Mouse (Mus musculus) heart, embryonic 16.5 days (tissue): ENCODE data around the gene Ypel3. TPM values are rescaled to one million over a fixed set of nuclear protein-coding genes. Genes with fewer than 3 reads are reported as not detected.

Experiments used
- ATAC-seq: fragments of 200-750 bp; cut with Nextera tagmentation; replicated peaks from 2 replicates; pipeline ENCODE4 v1.8.0; 2017; ENCODE audit warnings: moderate number of reproducible peaks; ENCODE audit not compliant: insufficient read depth, low FRiP score; ENCODE audit errors: extremely low read depth
- H3K27ac ChIP-seq: fragments of 300-500 bp; sonication (generic); 2 replicates; pipeline ENCODE4 v1.5.1; 2014; ENCODE audit warnings: mild to moderate bottlenecking, low read length, control low read depth, moderate library complexity
- H3K27me3 ChIP-seq: fragments of 300-500 bp; sonication (generic); 2 replicates; pipeline ENCODE4 v1.6.1; 2014; ENCODE audit warnings: low read length, mixed read lengths; ENCODE audit not compliant: control insufficient read depth, insufficient read depth
- H3K36me3 ChIP-seq: fragments of 300-500 bp; sonication (generic); 2 replicates; pipeline ENCODE4 v1.6.1; 2014; ENCODE audit not compliant: control insufficient read depth, insufficient read depth
- H3K4me1 ChIP-seq: fragments of 300-500 bp; sonication (generic); 2 replicates; pipeline ENCODE4 v1.6.1; 2014; ENCODE audit warnings: low read length, mixed read lengths; ENCODE audit not compliant: control insufficient read depth, insufficient read depth
- H3K4me2 ChIP-seq: fragments of 300-500 bp; sonication (generic); 2 replicates; pipeline ENCODE4 v1.6.1; 2014; ENCODE audit warnings: low read depth, mild to moderate bottlenecking, control low read depth, low read length
- H3K4me3 ChIP-seq: fragments of 300-500 bp; sonication (generic); 2 replicates; pipeline ENCODE4 v1.5.1; 2014; ENCODE audit warnings: mild to moderate bottlenecking, control low read depth, low read length
- H3K9ac ChIP-seq: fragments of 300-500 bp; sonication (generic); 2 replicates; pipeline ENCODE4 v1.6.1; 2014; ENCODE audit warnings: low read length, control low read depth
- H3K9me3 ChIP-seq: fragments of 300-500 bp; sonication (generic); replicated peaks from 2 replicates; pipeline ENCODE4 v1.6.1; 2016; ENCODE audit warnings: low read length; ENCODE audit not compliant: control insufficient read depth
- WGBS: fragments of 180-500 bp; shearing (Covaris S2); extraction: QIAGEN DNeasy Blood & Tissue Kit; methylation state at CpG from one replicate; pipeline ENCODE4 v1.1.7; 2014; 5-methylcytosine and 5-hydroxymethylcytosine counted together
- polyA plus RNA-seq: library from polyadenylated mRNA; unstranded; fragments of >200 nt; fragmentation: Nextera tagmentation; extraction: Ambion mirVana; gene quantifications from 2 replicates; pipeline ENCODE4 v1.2.1, GENCODE M21; 2015

Ypel3 gene
- polyA plus RNA-seq, 1 experiment from 2014 or later, result 80.8 TPM

GRCm38 (mm10) chr7:126800269-126801056 is 23.7 kb downstream of the Ypel3 start:
- H3K4me2 ChIP-seq, result peak overlapping the region; percentile 92
- peak overlapping the region; percentile 80 for H3K4me3 ChIP-seq
- H3K27ac ChIP-seq, result peak overlapping the region; percentile 100
- peak overlapping the region; percentile 92 for H3K9ac ChIP-seq
- 58% methylated on average over 5 of the region's 5 CpGs for WGBS
- no peaks in the 10 kb centered on the region for H3K27me3 ChIP-seq
- H3K36me3 ChIP-seq, result peaks cover 18% of the 10 kb centered on the region
- H3K9me3 ChIP-seq, result no peaks in the 10 kb centered on the region
- peaks cover 30% of the 10 kb centered on the region for H3K4me1 ChIP-seq
- ATAC-seq, result no peak

GRCm38 (mm10) chr7:126801057-126801422 is 24.3 kb downstream of the Ypel3 start:
- WGBS, result 83% methylated on average over 16 of the region's 16 CpGs
- Histone ChIP-seq H3K36me3 (peaks cover 13% of the 10 kb centered on the region), H3K9me3 (no peaks in the 10 kb centered on the region), H3K27me3 (no peaks in the 10 kb centered on the region), H3K4me3 (no peak overlapping the region), H3K27ac (no peak overlapping the region), H3K4me2 (no peak overlapping the region), H3K9ac (no peak overlapping the region), H3K4me1 (peaks cover 26% of the 10 kb centered on the region)
- ATAC-seq, result no peak

- WGBS, result 80% methylated on average over 11 of the region's 11 CpGs
- Histone ChIP-seq H3K4me3 (no peak overlapping the region), H3K9me3 (no peaks in the 10 kb centered on the region), H3K4me1 (peaks cover 17% of the 10 kb centered on the region), H3K4me2 (no peak overlapping the region), H3K27ac (no peak overlapping the region), H3K36me3 (no peaks in the 10 kb centered on the region; the same call in 1 of the 2 replicates), H3K9ac (no peak overlapping the region), H3K27me3 (no peaks in the 10 kb centered on the region)
- ATAC-seq, result no peak
Measured at GRCm38 (mm10) chr7:126802134-126802889, 25.6 kb downstream of the Ypel3 start.

- no peak overlapping the region for H3K4me3 ChIP-seq
- H3K27ac ChIP-seq, result no peak overlapping the region
- no peaks in the 10 kb centered on the region for H3K36me3 ChIP-seq
- H3K9ac ChIP-seq, result no peak overlapping the region
- H3K27me3 ChIP-seq, result no peaks in the 10 kb centered on the region
- H3K4me1 ChIP-seq, result peaks cover 18% of the 10 kb centered on the region
- ATAC-seq, result no peak
- H3K4me2 ChIP-seq, result no peak overlapping the region
- no peaks in the 10 kb centered on the region for H3K9me3 ChIP-seq
- 82% methylated on average over 6 of the region's 6 CpGs for WGBS
Measured at GRCm38 (mm10) chr7:126803181-126803580, 26.4 kb downstream of the Ypel3 start.

GRCm38 (mm10) chr7:126803751-126804150 is 27.0 kb downstream of the Ypel3 start:
- H3K4me2 ChIP-seq, result no peak overlapping the region
- H3K27ac ChIP-seq, result no peak overlapping the region
- peaks cover 23% of the 10 kb centered on the region for H3K4me1 ChIP-seq
- no peaks in the 10 kb centered on the region for H3K9me3 ChIP-seq
- ATAC-seq, result no peak
- H3K9ac ChIP-seq, result no peak overlapping the region
- H3K27me3 ChIP-seq, result no peaks in the 10 kb centered on the region
- no peak overlapping the region for H3K4me3 ChIP-seq
- no peaks in the 10 kb centered on the region for H3K36me3 ChIP-seq

- Histone ChIP-seq H3K27ac (no peak overlapping the region), H3K4me3 (no peak overlapping the region), H3K9ac (no peak overlapping the region), H3K27me3 (no peaks in the 10 kb centered on the region), H3K36me3 (no peaks in the 10 kb centered on the region), H3K4me2 (no peak overlapping the region), H3K4me1 (peaks cover 15% of the 10 kb centered on the region), H3K9me3 (no peaks in the 10 kb centered on the region)
- ATAC-seq, result no peak
- WGBS, result 67% methylated on average over 6 of the region's 6 CpGs
Measured at GRCm38 (mm10) chr7:126806956-126807355, 30.2 kb downstream of the Ypel3 start.

GRCm38 (mm10) chr7:126807405-126807804 is 30.6 kb downstream of the Ypel3 start:
- peak overlapping the region; percentile 63; the same call in 1 of the 2 replicates for H3K4me3 ChIP-seq
- peaks cover 15% of the 10 kb centered on the region for H3K4me1 ChIP-seq
- no peak for ATAC-seq
- no peaks in the 10 kb centered on the region for H3K27me3 ChIP-seq
- H3K9ac ChIP-seq, result peak overlapping the region; percentile 68
- no peak overlapping the region for H3K27ac ChIP-seq
- H3K36me3 ChIP-seq, result no peaks in the 10 kb centered on the region
- peak overlapping the region; percentile 66 for H3K4me2 ChIP-seq
- no peaks in the 10 kb centered on the region for H3K9me3 ChIP-seq
- 52% methylated on average over 4 of the region's 4 CpGs for WGBS

- ATAC-seq, result peak; percentile 92
- H3K9me3 ChIP-seq, result no peaks in the 10 kb centered on the region
- H3K27ac ChIP-seq, result peak overlapping the region; percentile 90
- peak overlapping the region; percentile 68 for H3K9ac ChIP-seq
- under 1% methylated on average over 43 of the region's 43 CpGs for WGBS
- H3K27me3 ChIP-seq, result no peaks in the 10 kb centered on the region
- H3K4me3 ChIP-seq, result peak overlapping the region; percentile 63
- H3K4me2 ChIP-seq, result peak overlapping the region; percentile 66
- H3K36me3 ChIP-seq, result no peaks in the 10 kb centered on the region
- peaks cover 15% of the 10 kb centered on the region for H3K4me1 ChIP-seq
Measured at GRCm38 (mm10) chr7:126808703-126809455, 32.1 kb downstream of the Ypel3 start.
